Mouse (Mus musculus): ENCODE results near the gene Prlh. TPM values are rescaled to one million over a fixed set of nuclear protein-coding genes. Genes with fewer than 3 reads are reported as not detected.

Prlh gene
- total RNA-seq, 2 experiments from 2014 or later = not detected

DNA sequence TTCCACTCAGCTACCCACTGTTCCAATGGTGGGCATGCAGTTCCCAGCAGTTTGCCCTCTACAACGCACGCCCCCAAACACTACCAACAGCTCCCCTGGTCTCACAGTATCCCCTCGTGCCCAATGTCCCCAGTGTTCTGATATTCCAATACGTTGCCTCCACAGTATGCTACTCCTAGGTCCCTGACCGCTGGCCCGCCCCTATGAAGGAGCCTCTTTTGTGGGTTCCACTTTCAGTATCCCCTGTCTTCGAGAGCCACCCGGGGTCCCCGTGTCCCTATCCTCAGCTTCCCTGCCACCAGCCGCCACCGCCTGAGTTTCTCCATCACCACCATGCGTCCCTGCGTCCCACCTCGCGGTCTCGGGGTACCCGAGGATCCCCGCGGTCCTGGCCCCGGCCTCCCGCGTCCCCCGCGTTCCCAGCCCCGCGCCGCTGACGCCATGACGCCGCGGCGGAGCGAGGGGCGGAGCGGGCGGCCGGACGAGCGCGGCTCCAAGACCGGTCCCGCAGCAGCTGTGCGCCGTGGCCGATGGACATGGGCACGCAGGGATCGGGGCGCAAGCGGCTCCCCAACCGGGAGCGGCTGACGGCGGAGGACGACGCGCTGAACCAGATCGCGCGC is 45.5 kb downstream of the Prlh start, which contains the start of gene Lrrfip1:
Gene Lrrfip1, plus strand, starts transcription at position 470 of the 623 bp plus-strand sequence.
- peak; percentile 78 to 81 for DNase-seq
- intact Hi-C loops (cut with DNase I) = no loop called here

DNA sequence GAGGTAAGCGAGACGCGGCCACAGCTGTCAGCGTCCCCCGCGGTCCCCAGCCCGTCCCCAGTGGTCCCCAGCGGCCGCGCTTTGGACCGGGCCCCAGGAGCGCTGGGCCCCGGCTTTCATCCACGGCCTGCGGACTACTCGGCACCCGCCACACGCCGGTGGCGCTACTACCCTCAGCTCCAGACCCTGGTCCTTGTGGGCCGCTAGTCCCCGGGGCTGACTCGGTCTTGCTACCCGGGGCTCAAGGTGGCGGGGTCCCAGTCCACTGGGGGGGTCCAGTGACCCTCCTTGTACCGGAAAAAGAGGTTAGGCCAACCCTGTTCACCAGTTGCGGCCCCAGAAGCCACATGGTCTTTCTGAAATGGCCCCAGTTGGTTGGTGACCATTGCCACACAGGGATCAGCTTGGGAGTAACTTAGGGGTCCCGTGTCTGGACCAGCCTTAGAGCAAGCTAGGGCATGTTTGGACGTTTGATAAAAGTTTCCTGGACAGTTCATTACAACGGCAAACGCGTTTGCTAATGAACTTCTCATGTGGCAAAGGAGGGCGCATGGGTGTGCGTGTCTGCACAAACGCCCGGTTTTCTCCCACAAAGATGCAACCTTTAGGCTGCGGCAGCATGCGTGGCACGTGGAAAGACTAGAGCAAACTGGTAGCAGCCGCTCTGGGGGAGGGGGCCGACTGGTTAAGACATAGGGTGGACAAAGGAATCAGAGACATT is 46.1 kb downstream of the Prlh start:
- DNase-seq = no peak
- intact Hi-C loops (cut with DNase I) = no loop called here

GRCm38 (mm10) chr1:90999911-91000601 is 47.1 kb downstream of the Prlh start:
- intact Hi-C loops (cut with DNase I) = no loop called here
- DNase-seq = no peak

- intact Hi-C loops (cut with DNase I) = no loop called here
Measured at GRCm38 (mm10) chr1:91001101-91001500, 48.2 kb downstream of the Prlh start.

GRCm38 (mm10) chr1:91001871-91002539 is 49.1 kb downstream of the Prlh start:
- intact Hi-C loops (cut with DNase I) = no loop called here
- no peak for DNase-seq

More at GRCm38 (mm10) chr1:91001101-91001500, 48.2 kb downstream of the Prlh start:
- DNase-seq = no peak

DNA sequence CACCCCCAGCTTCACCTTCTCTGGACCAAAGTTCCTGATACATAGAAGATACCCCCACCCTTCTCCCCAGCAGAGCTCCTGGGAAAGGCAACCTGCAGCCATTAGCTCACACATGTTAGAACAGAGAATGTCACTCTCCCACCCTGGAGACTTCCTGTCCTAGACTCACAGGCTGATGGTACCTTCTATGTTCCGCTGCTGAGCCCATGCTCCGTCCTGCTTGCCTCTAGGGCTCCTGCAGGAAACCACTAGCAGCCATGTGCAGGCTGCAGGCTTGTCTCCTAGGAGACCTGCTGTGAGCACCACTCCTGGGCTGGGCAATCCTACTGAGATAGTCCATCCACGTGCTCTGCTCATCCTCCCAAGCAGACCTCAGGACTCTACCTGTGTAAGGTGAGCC is 49.7 kb downstream of the Prlh start:
- DNase-seq = no peak
- intact Hi-C loops (cut with DNase I) = no loop called here

Other genes starting within 250 kb of the Prlh start
- gene Col6a3, start 109.1 kb upstream of the Prlh start, total RNA-seq (2021) = 100 to 1,000 TPM in 1 of 2 experiments, 10 to 100 TPM in 1; 90.3 to 105 TPM
- gene Mlph, start 38.0 kb upstream of the Prlh start, total RNA-seq (2021) = under 1 TPM; 0.41 to 0.86 TPM
- 1 to 10 TPM; 2.5 to 3.1 TPM for gene Rab17, start 16.6 kb downstream of the Prlh start, total RNA-seq (2021)
- 100 to 1,000 TPM; 101 to 109 TPM for gene Lrrfip1, start 45.6 kb downstream of the Prlh start, total RNA-seq (2021)
- under 1 TPM; 0.10 to 0.12 TPM for gene Rbm44, start 192.0 kb downstream of the Prlh start, total RNA-seq (2021)
- 10 to 100 TPM; 10.5 to 13.6 TPM for gene Ramp1, start 226.7 kb downstream of the Prlh start, total RNA-seq (2021)